Mouse (Mus musculus): Measurements from ENCODE around the gene Notch1. TPM values are rescaled to one million over a fixed set of nuclear protein-coding genes. Genes with fewer than 3 reads are reported as not detected.

Notch1 gene
- polyA plus RNA-seq, 1 experiment from 2014 or later = 47.5 TPM

DNA sequence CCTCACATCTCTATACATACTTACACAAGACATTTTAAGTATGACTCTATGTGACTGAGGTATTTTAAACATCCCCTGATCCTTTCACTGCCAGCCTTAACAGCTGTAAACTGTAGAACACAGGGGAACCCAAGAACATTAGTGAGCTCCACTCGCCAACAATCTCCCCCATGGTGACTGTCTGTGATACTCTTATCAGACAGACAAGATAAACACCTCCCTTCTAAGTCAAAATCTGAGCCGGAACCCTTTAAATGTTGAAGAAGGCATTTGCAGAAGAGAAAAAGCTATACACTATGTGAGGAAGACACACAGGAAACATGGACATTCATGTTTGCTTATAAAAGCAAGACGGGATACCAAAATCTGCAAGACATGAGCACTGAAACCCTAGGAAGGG is 72.6 kb downstream of the Notch1 start:
- Histone ChIP-seq H3K27ac (ENCODE audit: low read depth, low read length) (no peak overlapping the region), H3K9me3 (ENCODE audit: control insufficient read depth, low read length) (no peaks in the 10 kb centered on the region), H3K36me3 (ENCODE audit: control insufficient read depth, insufficient read depth, low read length) (peaks cover 9% of the 10 kb centered on the region; the same call in 1 of the 2 replicates), H3K4me2 (peak overlapping the region; percentile 82), H3K9ac (ENCODE audit: low read length) (peak overlapping the region; percentile 80), H3K27me3 (ENCODE audit: control insufficient read depth, insufficient read depth, low read length) (no peaks in the 10 kb centered on the region), H3K4me1 (ENCODE audit: control insufficient read depth, insufficient read depth, low read length) (peaks cover 23% of the 10 kb centered on the region), H3K4me3 (ENCODE audit: low read depth, low read length) (peak overlapping the region; percentile 78)
- no peak for ATAC-seq (ENCODE audit: low FRiP score)
- 61% methylated on average over 3 of the region's 3 CpGs for WGBS
- DNase-seq (ENCODE audit: low spot score, missing footprints) = no peak

- peaks cover 23% of the 10 kb centered on the region for H3K4me1 ChIP-seq (ENCODE audit: control insufficient read depth, insufficient read depth, low read length)
- H3K4me2 ChIP-seq = no peak overlapping the region
Observed at GRCm38 (mm10) chr2:26442843-26443242, 73.6 kb downstream of the Notch1 start.

DNA sequence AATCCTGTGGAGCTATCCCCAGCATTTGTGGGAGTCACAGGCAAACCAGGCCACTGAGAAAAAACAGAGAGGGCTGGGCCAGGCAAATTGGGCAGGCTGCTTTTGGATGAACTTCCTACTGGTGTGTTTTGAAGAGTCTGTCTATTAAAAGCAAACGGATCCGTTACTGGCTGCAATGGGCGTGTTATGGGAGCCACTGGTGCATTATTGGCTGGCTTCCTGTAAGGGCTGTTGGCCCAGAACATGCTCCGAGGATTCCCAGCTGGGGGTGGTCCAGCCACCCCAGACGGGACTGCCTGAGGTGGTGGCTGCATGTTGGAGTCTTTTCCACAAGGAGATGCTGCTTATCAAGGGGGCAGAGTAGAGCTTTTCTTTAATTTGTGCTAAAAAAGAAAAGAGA is 74.8 kb downstream of the Notch1 start:
- Histone ChIP-seq H3K4me3 (ENCODE audit: low read depth, low read length) (no peak overlapping the region), H3K9me3 (ENCODE audit: control insufficient read depth, low read length) (no peaks in the 10 kb centered on the region), H3K4me2 (no peak overlapping the region), H3K27me3 (ENCODE audit: control insufficient read depth, insufficient read depth, low read length) (no peaks in the 10 kb centered on the region), H3K27ac (ENCODE audit: low read depth, low read length) (no peak overlapping the region), H3K9ac (ENCODE audit: low read length) (no peak overlapping the region), H3K4me1 (ENCODE audit: control insufficient read depth, insufficient read depth, low read length) (peaks cover 20% of the 10 kb centered on the region), H3K36me3 (ENCODE audit: control insufficient read depth, insufficient read depth, low read length) (peaks cover 11% of the 10 kb centered on the region; the same call in 1 of the 2 replicates)
- no peak for DNase-seq (ENCODE audit: low spot score, missing footprints)
- no peak for ATAC-seq (ENCODE audit: low FRiP score)
- WGBS = 84% methylated on average over 5 of the region's 5 CpGs

More at GRCm38 (mm10) chr2:26442843-26443242, 73.6 kb downstream of the Notch1 start:
- Histone ChIP-seq H3K9ac (ENCODE audit: low read length) (no peak overlapping the region), H3K27me3 (ENCODE audit: control insufficient read depth, insufficient read depth, low read length) (no peaks in the 10 kb centered on the region), H3K9me3 (ENCODE audit: control insufficient read depth, low read length) (no peaks in the 10 kb centered on the region), H3K4me3 (ENCODE audit: low read depth, low read length) (no peak overlapping the region), H3K36me3 (ENCODE audit: control insufficient read depth, insufficient read depth, low read length) (peaks cover 11% of the 10 kb centered on the region; the same call in 1 of the 2 replicates), H3K27ac (ENCODE audit: low read depth, low read length) (no peak overlapping the region)
- no peak for ATAC-seq (ENCODE audit: low FRiP score)
- 72% methylated on average over 1 of the region's 1 CpGs for WGBS
- no peak for DNase-seq (ENCODE audit: low spot score, missing footprints)

DNA sequence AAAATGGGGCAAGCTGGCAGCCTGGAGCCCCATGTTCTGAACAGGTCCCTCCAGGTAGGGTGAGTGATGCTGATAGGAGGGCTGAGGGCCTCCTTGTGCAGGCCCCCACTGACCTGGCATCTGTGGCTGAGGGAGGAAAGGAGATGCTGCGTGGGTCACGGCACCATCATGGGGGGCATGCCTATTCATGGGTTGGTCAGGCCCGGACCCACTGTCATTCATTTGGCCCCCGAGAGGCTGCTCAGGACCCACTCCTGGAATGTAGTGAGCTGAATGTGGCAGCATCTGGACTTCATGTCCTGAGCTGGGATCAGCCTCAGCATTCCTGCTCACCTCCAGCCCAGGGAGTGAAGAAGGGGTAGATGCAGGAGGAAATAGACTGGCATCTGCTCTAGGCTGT is 75.2 kb downstream of the Notch1 start:
- Histone ChIP-seq H3K9ac (ENCODE audit: low read length) (no peak overlapping the region), H3K4me1 (ENCODE audit: control insufficient read depth, insufficient read depth, low read length) (peaks cover 15% of the 10 kb centered on the region), H3K4me2 (no peak overlapping the region), H3K27ac (ENCODE audit: low read depth, low read length) (no peak overlapping the region), H3K4me3 (ENCODE audit: low read depth, low read length) (no peak overlapping the region), H3K36me3 (ENCODE audit: control insufficient read depth, insufficient read depth, low read length) (peaks cover 11% of the 10 kb centered on the region; the same call in 1 of the 2 replicates), H3K9me3 (ENCODE audit: control insufficient read depth, low read length) (no peaks in the 10 kb centered on the region), H3K27me3 (ENCODE audit: control insufficient read depth, insufficient read depth, low read length) (no peaks in the 10 kb centered on the region)
- 94% methylated on average over 4 of the region's 4 CpGs for WGBS
- ATAC-seq (ENCODE audit: low FRiP score) = no peak
- no peak for DNase-seq (ENCODE audit: low spot score, missing footprints)

DNA sequence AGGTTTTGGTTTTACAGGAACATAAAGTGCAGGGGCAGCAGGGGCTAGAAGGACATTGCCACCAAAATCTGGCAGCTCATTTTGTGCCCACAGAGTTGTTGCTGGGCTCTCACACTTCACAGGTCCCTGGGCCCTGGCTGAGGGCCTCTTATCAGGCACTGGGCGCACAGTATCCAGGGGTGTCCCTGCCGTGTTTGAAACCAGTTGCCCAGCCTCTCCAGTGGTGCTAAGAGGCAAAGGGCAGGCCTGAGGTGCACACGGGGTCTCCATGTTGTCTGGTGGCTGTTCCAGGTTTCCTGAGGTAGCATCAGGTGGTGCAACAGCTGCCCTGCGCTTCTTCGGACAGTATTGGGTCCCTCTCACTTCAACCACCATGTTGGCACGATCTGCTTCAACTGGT is 76.8 kb downstream of the Notch1 start:
- peaks cover 14% of the 10 kb centered on the region; the same call in 1 of the 2 replicates for H3K36me3 ChIP-seq (ENCODE audit: control insufficient read depth, insufficient read depth, low read length)
- H3K4me3 ChIP-seq (ENCODE audit: low read depth, low read length) = no peak overlapping the region
- peaks cover 13% of the 10 kb centered on the region for H3K4me1 ChIP-seq (ENCODE audit: control insufficient read depth, insufficient read depth, low read length)
- DNase-seq (ENCODE audit: low spot score, missing footprints) = no peak
- no peaks in the 10 kb centered on the region for H3K9me3 ChIP-seq (ENCODE audit: control insufficient read depth, low read length)
- ATAC-seq (ENCODE audit: low FRiP score) = no peak
- H3K27ac ChIP-seq (ENCODE audit: low read depth, low read length) = no peak overlapping the region
- 89% methylated on average over 6 of the region's 6 CpGs for WGBS
- H3K4me2 ChIP-seq = no peak overlapping the region
- no peaks in the 10 kb centered on the region for H3K27me3 ChIP-seq (ENCODE audit: control insufficient read depth, insufficient read depth, low read length)
- no peak overlapping the region for H3K9ac ChIP-seq (ENCODE audit: low read length)

GRCm38 (mm10) chr2:26438373-26438772 is 78.1 kb downstream of the Notch1 start:
- Histone ChIP-seq H3K36me3 (ENCODE audit: control insufficient read depth, insufficient read depth, low read length) (peaks cover 20% of the 10 kb centered on the region), H3K4me1 (ENCODE audit: control insufficient read depth, insufficient read depth, low read length) (peaks cover 2% of the 10 kb centered on the region), H3K9me3 (ENCODE audit: control insufficient read depth, low read length) (no peaks in the 10 kb centered on the region), H3K4me3 (ENCODE audit: low read depth, low read length) (no peak overlapping the region), H3K27ac (ENCODE audit: low read depth, low read length) (no peak overlapping the region), H3K27me3 (ENCODE audit: control insufficient read depth, insufficient read depth, low read length) (no peaks in the 10 kb centered on the region), H3K4me2 (no peak overlapping the region), H3K9ac (ENCODE audit: low read length) (no peak overlapping the region; the same call in 1 of the 2 replicates)
- ATAC-seq (ENCODE audit: low FRiP score) = no peak
- 92% methylated on average over 7 of the region's 7 CpGs for WGBS
- DNase-seq (ENCODE audit: low spot score, missing footprints) = no peak

DNA sequence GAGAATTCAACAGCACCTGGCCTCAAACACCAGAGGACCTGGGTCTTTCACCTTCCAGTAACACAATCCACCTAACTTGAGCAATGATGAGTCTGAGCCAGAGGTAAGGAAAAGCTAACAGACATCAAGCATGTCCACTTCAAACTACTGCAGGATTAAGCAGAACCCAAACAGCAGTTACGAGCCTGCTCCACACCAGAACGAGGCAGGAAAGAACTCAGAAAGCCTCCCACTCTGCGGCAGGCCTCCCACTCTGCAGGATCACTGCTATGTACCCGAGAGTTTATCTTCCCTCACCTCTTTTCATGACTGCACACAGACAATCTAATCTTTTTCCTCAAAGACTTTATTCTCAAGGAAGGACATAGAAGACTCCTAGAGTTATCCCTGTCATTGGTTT is 79.2 kb downstream of the Notch1 start:
- Histone ChIP-seq H3K4me3 (ENCODE audit: low read depth, low read length) (no peak overlapping the region), H3K9me3 (ENCODE audit: control insufficient read depth, low read length) (no peaks in the 10 kb centered on the region), H3K4me2 (no peak overlapping the region), H3K27ac (ENCODE audit: low read depth, low read length) (no peak overlapping the region), H3K4me1 (ENCODE audit: control insufficient read depth, insufficient read depth, low read length) (no peaks in the 10 kb centered on the region), H3K9ac (ENCODE audit: low read length) (no peak overlapping the region), H3K27me3 (ENCODE audit: control insufficient read depth, insufficient read depth, low read length) (no peaks in the 10 kb centered on the region), H3K36me3 (ENCODE audit: control insufficient read depth, insufficient read depth, low read length) (peaks cover 23% of the 10 kb centered on the region)
- DNase-seq (ENCODE audit: low spot score, missing footprints) (no peak), ATAC-seq (ENCODE audit: low FRiP score) (no peak)
- WGBS = 86% methylated on average over 4 of the region's 4 CpGs

GRCm38 (mm10) chr2:26434791-26435572 is 81.5 kb downstream of the Notch1 start:
- Histone ChIP-seq H3K4me1 (ENCODE audit: control insufficient read depth, insufficient read depth, low read length) (no peaks in the 10 kb centered on the region), H3K4me2 (no peak overlapping the region), H3K9ac (ENCODE audit: low read length) (no peak overlapping the region), H3K36me3 (ENCODE audit: control insufficient read depth, insufficient read depth, low read length) (peaks cover 27% of the 10 kb centered on the region), H3K27ac (ENCODE audit: low read depth, low read length) (no peak overlapping the region), H3K4me3 (ENCODE audit: low read depth, low read length) (no peak overlapping the region), H3K9me3 (ENCODE audit: control insufficient read depth, low read length) (no peaks in the 10 kb centered on the region), H3K27me3 (ENCODE audit: control insufficient read depth, insufficient read depth, low read length) (no peaks in the 10 kb centered on the region)
- no peak for ATAC-seq (ENCODE audit: low FRiP score)
- WGBS = 92% methylated on average over 7 of the region's 7 CpGs
- DNase-seq (ENCODE audit: low spot score, missing footprints) = no peak

GRCm38 (mm10) chr2:26429851-26430250 is 86.6 kb downstream of the Notch1 start:
- Histone ChIP-seq H3K4me2 (no peak overlapping the region), H3K27ac (ENCODE audit: low read depth, low read length) (no peak overlapping the region), H3K9me3 (ENCODE audit: control insufficient read depth, low read length) (no peaks in the 10 kb centered on the region), H3K27me3 (ENCODE audit: control insufficient read depth, insufficient read depth, low read length) (no peaks in the 10 kb centered on the region), H3K9ac (ENCODE audit: low read length) (no peak overlapping the region), H3K4me1 (ENCODE audit: control insufficient read depth, insufficient read depth, low read length) (no peaks in the 10 kb centered on the region), H3K36me3 (ENCODE audit: control insufficient read depth, insufficient read depth, low read length) (peaks cover 36% of the 10 kb centered on the region), H3K4me3 (ENCODE audit: low read depth, low read length) (no peak overlapping the region)
- DNase-seq (ENCODE audit: low spot score, missing footprints) = no peak
- no peak for ATAC-seq (ENCODE audit: low FRiP score)
- 94% methylated on average over 5 of the region's 5 CpGs for WGBS

Measured in midbrain, embryonic 11.5 days (tissue).